ENCODE assay signal across 8 mouse cellular contexts in the genomic region with DNA sequence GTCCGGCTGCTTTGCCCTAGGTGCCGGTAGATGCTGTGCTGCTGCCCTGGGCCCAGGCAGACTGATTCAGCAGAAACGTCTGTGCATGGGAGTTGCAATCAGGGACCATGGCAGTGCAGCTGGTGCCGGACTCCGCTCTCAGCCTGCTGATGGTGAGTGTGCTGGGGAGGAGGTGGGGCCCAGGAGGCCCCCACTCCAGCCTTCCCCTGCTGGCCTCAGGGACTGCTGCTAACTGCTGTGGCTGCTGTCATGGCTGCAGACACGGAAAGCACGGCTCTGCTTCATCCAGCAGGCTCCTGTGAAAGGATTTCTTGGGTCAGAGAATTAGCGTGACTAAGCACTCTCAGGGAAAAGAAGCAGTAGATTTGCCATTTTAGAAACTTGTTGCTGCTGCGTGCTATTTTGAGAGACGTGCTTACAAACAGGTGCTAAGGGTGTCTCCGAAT. TPM values are rescaled to one million over a fixed set of nuclear protein-coding genes. Genes with fewer than 3 reads are reported as not detected.
DNase-seq lines count a peak whose midpoint lies in the region; ATAC-seq and TF ChIP-seq lines count a peak whose summit lies in the region.

No protein-coding gene starts in this region.

- no peaks in the 10 kb centered on the region for H3K27me3 ChIP-seq in heart, embryonic 13.5 days (replicated peaks)
- H3K27me3 ChIP-seq in neural tube, embryonic 14.5 days (ENCODE audit: control insufficient read depth, insufficient read depth, low read length): no peaks in the 10 kb centered on the region

- peak overlapping the region; percentile 9; the same call in 1 of the 2 replicates for H3K4me3 ChIP-seq in heart, embryonic 13.5 days
- H3K4me3 ChIP-seq in neural tube, embryonic 14.5 days (ENCODE audit: low read depth, low read length): peak overlapping the region; percentile 18; the same call in 1 of the 2 replicates
- no peak overlapping the region for H3K4me3 ChIP-seq in lung, adult 2 months (replicated peaks; ENCODE audit: extremely low read depth, low read depth, low read length)

- no peak for ATAC-seq in heart, embryonic 13.5 days (ENCODE audit: extremely low read depth, insufficient number of reproducible peaks, low FRiP score, low TSS enrichment)
- ATAC-seq in neural tube, embryonic 14.5 days (ENCODE audit: low read depth): peak; percentile 83

- H3K9me3 ChIP-seq in heart, embryonic 13.5 days: no peaks in the 10 kb centered on the region
- no peaks in the 10 kb centered on the region for H3K9me3 ChIP-seq in neural tube, embryonic 14.5 days (ENCODE audit: control insufficient read depth, low read length)

- peak overlapping the region; percentile 47; the same call in 1 of the 2 replicates for H3K9ac ChIP-seq in heart, embryonic 13.5 days
- H3K9ac ChIP-seq in neural tube, embryonic 14.5 days (replicated peaks; ENCODE audit: low read depth, low read length): peak overlapping the region; percentile 1; the same call in 1 of the 2 replicates

- 32% methylated on average over 11 of the region's 11 CpGs for WGBS in heart, embryonic 13.5 days
- WGBS in neural tube, embryonic 14.5 days: 23% methylated on average over 11 of the region's 11 CpGs
- 47% methylated on average over 11 of the region's 11 CpGs for whole genome bisulfite sequencing in lung, adult 2 months

- H3K27ac ChIP-seq in heart, embryonic 13.5 days (replicated peaks): no peak overlapping the region
- peak overlapping the region; percentile 61 for H3K27ac ChIP-seq in neural tube, embryonic 14.5 days (ENCODE audit: low read depth, low read length)

- H3K4me2 ChIP-seq in heart, embryonic 13.5 days: peak overlapping the region; percentile 56
- H3K4me2 ChIP-seq in neural tube, embryonic 14.5 days (ENCODE audit: low read depth, low read length): peak overlapping the region; percentile 37

- DNase-seq in heart, adult 9 months (ENCODE audit: low spot score in 2 of 2): no peak
- peak; percentile 21 for DNase-seq in cerebellum, adult 9-11 months
- DNase-seq in frontal cortex, postnatal 10 days (ENCODE audit: low spot score in 2 of 2): peak; percentile 39 to 44
- DNase-seq in left cerebral cortex, adult 18-20 months (ENCODE audit: low spot score in 2 of 2): peak; percentile 37 to 67
- DNase-seq in urinary bladder, postnatal 36 days (ENCODE audit: low spot score in 2 of 2): no peak
- no peak for DNase-seq in lung, adult 2 months

- no peaks in the 10 kb centered on the region for H3K36me3 ChIP-seq in heart, embryonic 13.5 days
- no peaks in the 10 kb centered on the region for H3K36me3 ChIP-seq in neural tube, embryonic 14.5 days (ENCODE audit: control insufficient read depth, insufficient read depth, low read length)

- peaks cover 11% of the 10 kb centered on the region for H3K4me1 ChIP-seq in heart, embryonic 13.5 days
- H3K4me1 ChIP-seq in neural tube, embryonic 14.5 days (ENCODE audit: control insufficient read depth, insufficient read depth, low read length): peaks cover 11% of the 10 kb centered on the region
- H3K4me1 ChIP-seq in lung, adult 2 months (ENCODE audit: control insufficient read depth, insufficient read depth, low read length): no peaks in the 10 kb centered on the region

- TF ChIP-seq POLR2A in lung, adult 2 months (IDR thresholded peaks at IDR 0.05; ENCODE audit: borderline replicate concordance, extremely low read depth, low read depth, low read length): no peak

- TF ChIP-seq CTCF in lung, adult 2 months (IDR thresholded peaks at IDR 0.05; ENCODE audit: insufficient read depth, low read length): no peak

RNA-seq across cellular contexts. Expression of a gene that starts 0.9 kb away (rescaled TPM):
- 15.2 and 17.7 TPM in 2 replicates for polyA plus RNA-seq in heart, embryonic 13.5 days (2015; fragmentation: Nextera tagmentation; extraction: Ambion mirVana)
- total RNA-seq in left cerebral cortex, adult 18-20 months (2021): 10 to 100 TPM; 42.3 to 47.3 TPM
- polyA plus RNA-seq in neural tube, embryonic 14.5 days (2014; fragmentation: Nextera tagmentation; extraction: Ambion mirVana): 63.0 and 67.4 TPM in 2 replicates
- polyA plus RNA-seq in lung, adult 2 months (2012; rRNA removed): 46.5 and 49.6 TPM in 2 replicates

Comparison
In these comparisons a context has a peak if more than half of its experiments do, and no peak if none do; other contexts are left out.
1. DNase-seq: peak in cerebellum, adult 9-11 months (single experiment), frontal cortex, postnatal 10 days (2 of 2) and left cerebral cortex, adult 18-20 months (2 of 2); none in heart, adult 9 months (0 of 2), urinary bladder, postnatal 36 days (0 of 2) and lung, adult 2 months (single experiment).